Mouse (Mus musculus) erythroblast, embryonic 14.5 days (primary cell): ENCODE measurements around the gene Adat1. TPM values are rescaled to one million over a fixed set of nuclear protein-coding genes. Genes with fewer than 3 reads are reported as not detected.

Experiments
- H3K27me3 ChIP-seq: 2 replicates; pipeline ENCODE4 v1.6.1; 2012; ENCODE audit warnings: inconsistent platforms; ENCODE audit not compliant: control insufficient read depth
- H3K36me3 ChIP-seq: 2 replicates; pipeline ENCODE4 v1.6.1; 2012; ENCODE audit warnings: mild to moderate bottlenecking, inconsistent platforms; ENCODE audit not compliant: control insufficient read depth
- H3K4me1 ChIP-seq: 2 replicates; pipeline ENCODE4 v1.6.1; 2012; ENCODE audit warnings: inconsistent platforms; ENCODE audit not compliant: control insufficient read depth
- H3K4me3 ChIP-seq: replicated peaks from 2 replicates; pipeline ENCODE3; 2012; ENCODE audit warnings: moderate library complexity, mild to moderate bottlenecking, inconsistent platforms
- H3K9me3 ChIP-seq: 2 replicates; pipeline ENCODE4 v1.6.1; 2012; ENCODE audit warnings: low read length, inconsistent platforms, mixed read lengths; ENCODE audit not compliant: control insufficient read depth
- GATA1 ChIP-seq: IDR thresholded peaks from 2 replicates; pipeline ENCODE4 v1.6.1; 2012; ENCODE audit warnings: low read length, inconsistent platforms, mixed read lengths
- TAL1 ChIP-seq: IDR thresholded peaks from 3 replicates; pipeline ENCODE4 v1.6.1; 2012; ENCODE audit warnings: low read length, inconsistent platforms, mixed read lengths
- polyA plus RNA-seq: library from polyadenylated mRNA; stranded (reverse); fragments of >175 nt; gene quantifications from 2 replicates; pipeline ENCODE4 v1.2.3, GENCODE M21; 2012

Gene Adat1
- polyA plus RNA-seq, 1 experiment, result not detected

DNA sequence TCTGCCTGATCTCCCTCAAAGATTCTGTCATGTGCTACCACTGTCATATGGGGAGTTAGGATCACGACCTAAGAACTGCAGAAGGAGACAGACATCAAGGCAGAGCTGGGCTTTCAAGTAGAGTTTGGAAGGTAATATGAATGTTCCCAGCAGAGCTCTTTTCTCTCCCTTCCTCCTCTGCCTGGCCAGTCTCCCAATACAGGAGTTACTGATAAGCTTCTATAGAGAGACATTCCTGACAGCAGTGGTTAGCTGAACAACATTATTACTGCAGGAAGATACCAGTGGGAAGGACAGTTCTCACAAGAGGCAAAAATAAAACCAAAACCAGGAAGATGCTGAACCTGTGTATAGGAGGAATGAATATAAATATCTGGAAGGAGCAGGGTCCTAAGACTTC, 29.5 kb downstream of the Adat1 start:
- TF ChIP-seq GATA1 (no peak), TAL1 (no peak)
- peaks cover 5% of the 10 kb centered on the region for H3K4me1 ChIP-seq
- H3K27me3 ChIP-seq, result no peaks in the 10 kb centered on the region
- H3K36me3 ChIP-seq, result peaks cover 23% of the 10 kb centered on the region
- H3K9me3 ChIP-seq, result no peaks in the 10 kb centered on the region
- H3K4me3 ChIP-seq, result no peak overlapping the region

GRCm38 (mm10) chr8:111961330-111961729, 30.8 kb downstream of the Adat1 start:
- TF ChIP-seq GATA1, result no peak
- TF ChIP-seq TAL1, result no peak

DNA sequence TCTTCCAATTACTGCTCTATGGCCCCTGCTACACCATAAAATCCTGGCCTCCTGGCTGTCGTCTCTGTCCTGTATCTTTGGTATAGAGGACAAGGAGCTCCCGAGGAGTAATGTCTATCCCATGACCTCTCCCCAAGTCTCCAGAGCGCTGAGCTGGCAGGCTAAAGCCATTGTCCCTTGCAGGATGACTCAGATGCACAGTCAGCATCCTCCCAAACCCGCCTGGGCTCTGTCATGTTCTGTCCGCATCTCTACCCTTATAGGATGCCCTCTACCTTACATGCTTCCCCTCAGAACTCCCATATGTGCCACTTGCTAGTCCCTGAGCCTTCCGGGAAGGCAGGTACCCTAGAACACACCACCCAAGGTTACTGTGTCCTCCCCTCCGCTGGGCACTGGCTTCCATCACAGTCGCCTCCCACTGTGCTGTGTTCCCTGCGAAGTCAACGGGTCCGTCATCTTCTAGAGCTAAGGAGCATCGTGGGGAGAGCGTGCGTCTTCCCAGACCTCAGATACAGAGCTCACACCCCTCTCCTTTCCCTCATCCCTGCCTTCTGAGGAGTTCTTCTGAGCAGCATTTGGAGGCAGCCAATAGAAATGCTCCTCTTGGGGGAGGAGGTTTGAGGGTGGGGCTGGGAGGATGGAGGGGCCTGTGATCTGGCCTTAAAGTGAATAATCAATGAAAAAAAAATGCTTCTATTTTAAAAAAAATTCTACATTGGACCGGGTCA, 31.3 kb downstream of the Adat1 start:
- Histone ChIP-seq H3K36me3 (peaks cover 41% of the 10 kb centered on the region), H3K27me3 (no peaks in the 10 kb centered on the region), H3K4me1 (no peaks in the 10 kb centered on the region), H3K4me3 (no peak overlapping the region), H3K9me3 (no peaks in the 10 kb centered on the region)
- TF ChIP-seq GATA1 (no peak), TAL1 (no peak)

More at GRCm38 (mm10) chr8:111961330-111961729, 30.8 kb downstream of the Adat1 start:
- H3K36me3 ChIP-seq, result peaks cover 35% of the 10 kb centered on the region
- no peaks in the 10 kb centered on the region for H3K27me3 ChIP-seq
- no peaks in the 10 kb centered on the region for H3K9me3 ChIP-seq
- no peak overlapping the region for H3K4me3 ChIP-seq
- no peaks in the 10 kb centered on the region for H3K4me1 ChIP-seq

DNA sequence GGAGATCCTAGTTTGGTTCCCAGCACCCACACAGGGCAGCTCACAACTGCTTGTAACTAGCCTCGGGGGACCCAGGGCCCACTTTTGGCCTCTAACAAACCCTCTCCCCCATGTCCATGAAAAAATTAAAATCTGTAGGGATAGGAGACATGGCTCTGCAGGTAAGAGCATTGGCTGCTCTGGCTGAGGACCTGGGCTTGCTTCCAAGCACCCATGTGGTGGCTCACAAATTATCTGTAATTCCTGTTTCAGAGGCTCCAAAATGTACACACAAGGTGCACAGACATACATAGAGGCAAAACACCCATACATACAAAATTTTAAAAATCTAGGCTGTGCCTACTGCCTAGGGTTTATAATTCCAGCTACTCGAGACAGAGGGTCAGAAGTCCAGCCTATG, 34.9 kb downstream of the Adat1 start:
- Histone ChIP-seq H3K36me3 (peaks cover 71% of the 10 kb centered on the region), H3K4me1 (no peaks in the 10 kb centered on the region), H3K27me3 (no peaks in the 10 kb centered on the region), H3K9me3 (no peaks in the 10 kb centered on the region), H3K4me3 (no peak overlapping the region)
- TF ChIP-seq GATA1 (no peak), TAL1 (no peak)

DNA sequence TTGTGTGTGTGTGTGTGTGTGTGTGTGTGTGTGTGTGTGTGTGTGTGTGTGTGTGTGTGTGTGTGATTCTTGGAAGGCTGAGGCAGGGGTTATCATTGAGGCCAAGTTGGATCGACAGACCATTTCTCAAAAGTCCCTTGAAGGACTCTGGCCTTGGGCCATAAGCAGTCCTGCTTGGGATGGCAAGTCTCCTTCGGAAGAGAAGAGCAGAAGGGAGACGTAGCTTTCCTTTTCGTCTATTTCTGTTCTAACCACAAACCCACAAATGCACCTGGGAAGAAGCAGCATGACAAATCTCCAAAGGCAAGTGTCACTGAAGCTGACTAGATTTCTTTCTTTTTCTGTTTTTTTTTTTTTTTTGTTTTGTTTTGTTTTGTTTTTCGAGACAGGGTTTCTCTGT, 36.2 kb downstream of the Adat1 start:
- H3K4me1 ChIP-seq, result no peaks in the 10 kb centered on the region
- H3K27me3 ChIP-seq, result no peaks in the 10 kb centered on the region
- peaks cover 83% of the 10 kb centered on the region for H3K36me3 ChIP-seq
- H3K9me3 ChIP-seq, result no peaks in the 10 kb centered on the region
- no peak for TF ChIP-seq TAL1
- no peak for TF ChIP-seq GATA1
- H3K4me3 ChIP-seq, result no peak overlapping the region

GRCm38 (mm10) chr8:111954844-111955594, 37.1 kb downstream of the Adat1 start:
- Histone ChIP-seq H3K4me1 (no peaks in the 10 kb centered on the region), H3K9me3 (no peaks in the 10 kb centered on the region), H3K4me3 (no peak overlapping the region), H3K27me3 (no peaks in the 10 kb centered on the region), H3K36me3 (peaks cover 82% of the 10 kb centered on the region)
- no peak for TF ChIP-seq GATA1
- no peak for TF ChIP-seq TAL1

- Histone ChIP-seq H3K4me3 (no peak overlapping the region), H3K36me3 (peaks cover 89% of the 10 kb centered on the region), H3K27me3 (no peaks in the 10 kb centered on the region), H3K9me3 (no peaks in the 10 kb centered on the region), H3K4me1 (no peaks in the 10 kb centered on the region; the same call in 1 of the 2 replicates)
- TF ChIP-seq GATA1 (no peak), TAL1 (no peak)
Observed at GRCm38 (mm10) chr8:111951936-111952335, 40.2 kb downstream of the Adat1 start.

DNA sequence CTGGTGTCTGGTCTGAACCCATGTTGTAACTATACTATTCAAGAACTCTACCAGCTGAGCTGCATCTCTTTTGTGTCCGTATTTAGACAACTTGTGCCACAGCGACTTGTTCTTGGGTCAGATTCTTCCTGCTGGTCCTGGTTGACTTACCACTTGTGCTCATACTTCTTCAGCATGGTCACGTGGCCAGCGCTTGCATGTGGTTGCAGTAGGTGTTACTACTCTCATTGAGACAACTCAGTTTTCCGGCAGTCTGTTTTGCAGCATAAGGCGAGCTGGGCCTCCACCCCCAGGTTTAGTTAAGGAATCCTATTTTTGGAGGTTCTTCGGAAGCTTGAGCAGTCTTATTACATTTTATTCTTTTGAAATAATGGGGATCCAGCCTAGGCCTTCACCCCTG, 40.8 kb downstream of the Adat1 start:
- no peak for TF ChIP-seq TAL1
- Histone ChIP-seq H3K9me3 (no peaks in the 10 kb centered on the region), H3K4me3 (no peak overlapping the region), H3K36me3 (peaks cover 89% of the 10 kb centered on the region), H3K4me1 (no peaks in the 10 kb centered on the region; the same call in 1 of the 2 replicates), H3K27me3 (no peaks in the 10 kb centered on the region)

DNA sequence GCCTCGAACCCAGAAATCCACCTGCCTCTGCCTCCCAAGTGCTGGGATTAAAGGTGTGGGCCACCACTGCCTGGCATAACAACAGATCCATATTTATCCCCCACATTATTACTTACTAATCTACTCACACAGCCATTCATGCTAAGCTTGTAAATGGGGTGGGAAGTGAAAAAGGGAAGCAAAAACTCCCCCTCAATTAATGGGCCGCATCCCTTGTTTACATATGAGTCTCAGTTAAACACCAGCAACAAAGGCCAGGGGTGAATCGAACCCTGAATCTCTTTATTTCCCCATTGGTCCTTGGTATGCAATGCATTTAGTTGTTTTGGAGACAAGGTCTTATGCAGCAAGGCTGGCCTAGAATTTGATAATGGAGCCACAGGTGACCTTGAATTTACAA, 41.3 kb downstream of the Adat1 start:
- Histone ChIP-seq H3K27me3 (no peaks in the 10 kb centered on the region), H3K9me3 (no peaks in the 10 kb centered on the region), H3K4me1 (no peaks in the 10 kb centered on the region; the same call in 1 of the 2 replicates), H3K4me3 (no peak overlapping the region), H3K36me3 (peaks cover 89% of the 10 kb centered on the region)
- TF ChIP-seq GATA1, result no peak
- no peak for TF ChIP-seq TAL1
